Mouse (Mus musculus): ENCODE data around the gene Ccdc91. TPM values are rescaled to one million over a fixed set of nuclear protein-coding genes. Genes with fewer than 3 reads are reported as not detected.

Gene Ccdc91
- polyA plus RNA-seq, 1 experiment from 2014 or later: 25.8 TPM

Other genes starting within 250 kb of the Ccdc91 start
- 1.0 and 1.5 TPM in 2 replicates for gene Pthlh, start 211.6 kb upstream of the Ccdc91 start, polyA plus RNA-seq (2014; fragmentation: Nextera tagmentation; extraction: Ambion mirVana)